Mouse (Mus musculus): ENCODE measurements around the gene Gapdh.
A peak's percentile ranks its signal among the peaks of the same experiment; 100 is the strongest.

DNA sequence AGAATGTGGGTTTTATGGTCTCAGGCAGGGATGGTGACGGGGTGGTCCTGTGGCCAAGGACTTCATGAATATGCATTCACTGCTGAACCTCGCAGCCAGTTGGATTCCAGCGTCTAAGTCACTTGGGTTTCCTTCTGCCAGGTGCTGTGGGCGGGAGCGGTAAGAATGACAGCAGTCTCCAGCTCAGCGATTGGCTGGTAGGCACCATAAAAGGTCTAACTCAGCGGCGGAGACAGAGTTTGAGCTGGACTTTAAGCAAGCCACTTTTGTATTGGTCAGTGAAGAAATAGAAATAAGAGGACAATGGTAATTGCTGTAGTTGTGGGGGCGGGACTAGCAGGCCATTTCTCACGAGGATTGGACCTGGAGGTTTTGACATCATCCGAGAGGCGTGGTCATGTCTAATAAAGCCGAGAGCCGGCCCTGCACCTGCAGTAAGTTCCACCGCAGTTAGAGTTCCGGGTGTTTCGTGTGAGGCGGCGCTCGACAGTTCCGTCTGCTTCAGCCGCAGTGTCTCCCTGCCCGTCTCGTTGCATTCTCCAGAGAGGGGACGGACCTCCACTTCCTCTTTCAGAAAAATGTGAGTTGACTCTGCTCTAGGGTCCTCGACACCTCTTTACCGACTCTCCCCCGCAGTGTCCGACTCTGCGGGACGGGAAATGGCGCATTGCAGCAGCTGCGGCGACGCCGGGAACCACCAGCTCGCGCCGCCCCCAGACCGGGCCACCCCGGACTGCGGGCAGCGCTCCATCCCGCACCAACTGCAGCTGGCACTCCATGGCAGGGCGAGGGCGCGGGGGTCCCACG lies 49.1 kb upstream of the Gapdh start, which contains the start of gene Vamp1:
- no peak for TF ChIP-seq CHD2 (IDR thresholded peaks at IDR 0.05; ENCODE audit: low read depth, low read length)
- TF ChIP-seq ZC3H11A (IDR thresholded peaks at IDR 0.05; ENCODE audit: borderline replicate concordance, low read depth, low read length): no peak
- TF ChIP-seq MAFK (IDR thresholded peaks at IDR 0.05; ENCODE audit: insufficient read depth, low read depth, low read length): no peak
- TF ChIP-seq HCFC1 (IDR thresholded peaks at IDR 0.05; ENCODE audit: borderline replicate concordance, insufficient read depth, low read length): peak; percentile 85; the same call in 1 of the 2 replicates
- TF ChIP-seq ZNF384 (IDR thresholded peaks at IDR 0.05; ENCODE audit: low read depth, low read length): no peak
